Mouse (Mus musculus): ENCODE data around the gene Lmntd1.

The Lmntd1 gene

DNA sequence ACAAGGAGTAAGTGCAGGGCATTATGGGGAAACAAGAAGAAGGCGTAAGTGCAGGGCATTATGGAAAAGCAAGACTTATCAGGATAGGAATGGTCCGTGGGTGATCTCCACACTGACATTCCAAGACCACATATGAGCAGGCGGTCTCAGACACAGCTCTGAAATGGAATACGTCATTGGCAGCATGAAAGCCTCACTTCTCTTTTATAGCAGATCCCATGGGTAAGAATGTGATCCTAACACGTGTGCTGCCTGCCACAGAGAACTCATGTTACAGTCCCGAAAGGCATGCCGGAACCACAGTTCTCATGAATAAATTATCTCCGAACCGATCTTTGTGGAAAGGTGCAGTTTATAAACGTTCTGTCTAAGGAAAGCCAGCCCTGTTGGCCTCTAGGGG, 294.0 kb downstream of the Lmntd1 start:
- in situ Hi-C loops (cut with MboI, MseI) = loop anchor here in 1 of 2 experiments (25.0 kb wide), 1 partner anchor 1417 kb away; no protein-coding TSS in a partner anchor

Data from T-helper 17 cell (primary cell).